Mouse (Mus musculus) liver, postnatal 0 days (tissue): ENCODE measurements around the gene Dstyk.

Experiments
- CTCF ChIP-seq: sonication (generic); IDR thresholded peaks from 2 replicates; pipeline ENCODE4 v1.5.1; 2016; ENCODE audit warnings: antibody characterized with exemption, low read depth
- EP300 ChIP-seq: IDR thresholded peaks from 2 replicates; pipeline ENCODE4 v1.6.1; 2016; ENCODE audit warnings: antibody characterized with exemption, low read depth, mild to moderate bottlenecking

GRCm38 (mm10) chr1:132392872-132393271, 24.5 kb upstream of the Dstyk start:
- TF ChIP-seq CTCF = no peak
- no peak for TF ChIP-seq EP300
